Mouse (Mus musculus) testis, adult 2 months (tissue): ENCODE data around the gene Tmsb15b1. TPM values are rescaled to one million over a fixed set of nuclear protein-coding genes. Genes with fewer than 3 reads are reported as not detected.

Experiments
- H3K27ac ChIP-seq: fragments of 200-500 bp; 2 replicates; pipeline ENCODE4 v1.5.1; 2012; ENCODE audit warnings: low read depth, low read length; ENCODE audit not compliant: control insufficient read depth, insufficient read depth
- H3K27me3 ChIP-seq: fragments of 200-500 bp; 2 replicates; pipeline ENCODE4 v1.6.1; 2012; ENCODE audit warnings: mild to moderate bottlenecking, low read length, moderate library complexity; ENCODE audit not compliant: control insufficient read depth, insufficient read depth
- H3K36me3 ChIP-seq: fragments of 200-500 bp; 2 replicates; pipeline ENCODE4 v1.6.1; 2012; ENCODE audit warnings: mild to moderate bottlenecking, low read length; ENCODE audit not compliant: control insufficient read depth, insufficient read depth
- H3K4me1 ChIP-seq: fragments of 200-500 bp; 2 replicates; pipeline ENCODE4 v1.6.1; 2012; ENCODE audit warnings: low read length; ENCODE audit not compliant: control insufficient read depth, insufficient read depth
- H3K4me3 ChIP-seq: fragments of 200-500 bp; 2 replicates; pipeline ENCODE4 v1.5.1; 2012; ENCODE audit warnings: low read depth, mild to moderate bottlenecking, low read length, moderate library complexity, mixed read lengths; ENCODE audit not compliant: control insufficient read depth
- CTCF ChIP-seq: fragments of 200-500 bp; IDR thresholded peaks from 2 replicates; pipeline ENCODE4 v1.5.1; 2012; ENCODE audit warnings: low read depth, mild to moderate bottlenecking, inconsistent platforms, low read length, moderate library complexity; ENCODE audit not compliant: control insufficient read depth, insufficient read depth, insufficient replicate concordance
- POLR2A ChIP-seq: fragments of 200-500 bp; IDR thresholded peaks from 2 replicates; pipeline ENCODE4 v1.6.1; 2012; ENCODE audit warnings: low read depth, mild to moderate bottlenecking, inconsistent platforms, low read length, moderate library complexity; ENCODE audit not compliant: control insufficient read depth
- polyA plus RNA-seq: library from polyadenylated mRNA; depleted of rRNA; stranded (reverse); fragments of >200 nt; gene quantifications from 2 replicates; pipeline ENCODE4 v1.2.3, GENCODE M21; 2012; rRNA removed

Tmsb15b1 gene
- polyA plus RNA-seq = 9.9 and 22.9 TPM in 2 replicates

- Histone ChIP-seq H3K27ac (peak within 1 kb of the TSS; percentile 83), H3K4me1 (no peaks in the 10 kb centered on the region), H3K4me3 (peak within 1 kb of the TSS; percentile 91), H3K27me3 (no peaks in the 10 kb centered on the region), H3K36me3 (no peaks in the 10 kb centered on the region)
- TF ChIP-seq POLR2A (peak; percentile 34; the same call in 1 of the 2 replicates), CTCF (no peak)
Measured at GRCm38 (mm10) chrX:136976424-136977084, at the start of gene Tmsb15b1, which contains the start of gene Tmsb15l. Tmsb15b1 (minus strand) TSS chrX:136976874. Tmsb15l (minus strand) TSS chrX:136976869.

- no peaks in the 10 kb centered on the region; the same call in none of the 2 replicates for H3K4me1 ChIP-seq
- no peaks in the 10 kb centered on the region for H3K36me3 ChIP-seq
- H3K27ac ChIP-seq = no peak overlapping the region
- TF ChIP-seq CTCF (no peak), POLR2A (no peak)
- no peak overlapping the region for H3K4me3 ChIP-seq
- H3K27me3 ChIP-seq = no peaks in the 10 kb centered on the region
Measured at GRCm38 (mm10) chrX:137019310-137019709, 42.6 kb upstream of the Tmsb15b1 start.

GRCm38 (mm10) chrX:137017668-137018067 lies 41.0 kb upstream of the Tmsb15b1 start:
- Histone ChIP-seq H3K4me1 (no peaks in the 10 kb centered on the region; the same call in none of the 2 replicates), H3K27me3 (no peaks in the 10 kb centered on the region), H3K36me3 (no peaks in the 10 kb centered on the region), H3K4me3 (no peak overlapping the region), H3K27ac (no peak overlapping the region)
- no peak for TF ChIP-seq POLR2A
- no peak for TF ChIP-seq CTCF

GRCm38 (mm10) chrX:137015099-137015709 lies 38.5 kb upstream of the Tmsb15b1 start:
- Histone ChIP-seq H3K4me3 (no peak overlapping the region), H3K36me3 (no peaks in the 10 kb centered on the region), H3K27ac (no peak overlapping the region), H3K4me1 (no peaks in the 10 kb centered on the region; the same call in none of the 2 replicates), H3K27me3 (no peaks in the 10 kb centered on the region)
- TF ChIP-seq CTCF = no peak
- no peak for TF ChIP-seq POLR2A

- TF ChIP-seq CTCF (no peak), POLR2A (no peak)
- no peaks in the 10 kb centered on the region for H3K27me3 ChIP-seq
- peaks cover 2% of the 10 kb centered on the region; the same call in 1 of the 2 replicates for H3K4me1 ChIP-seq
- H3K27ac ChIP-seq = no peak overlapping the region
- no peaks in the 10 kb centered on the region for H3K36me3 ChIP-seq
- no peak overlapping the region for H3K4me3 ChIP-seq
Measured at GRCm38 (mm10) chrX:136996256-136996655, 19.6 kb upstream of the Tmsb15b1 start.

DNA sequence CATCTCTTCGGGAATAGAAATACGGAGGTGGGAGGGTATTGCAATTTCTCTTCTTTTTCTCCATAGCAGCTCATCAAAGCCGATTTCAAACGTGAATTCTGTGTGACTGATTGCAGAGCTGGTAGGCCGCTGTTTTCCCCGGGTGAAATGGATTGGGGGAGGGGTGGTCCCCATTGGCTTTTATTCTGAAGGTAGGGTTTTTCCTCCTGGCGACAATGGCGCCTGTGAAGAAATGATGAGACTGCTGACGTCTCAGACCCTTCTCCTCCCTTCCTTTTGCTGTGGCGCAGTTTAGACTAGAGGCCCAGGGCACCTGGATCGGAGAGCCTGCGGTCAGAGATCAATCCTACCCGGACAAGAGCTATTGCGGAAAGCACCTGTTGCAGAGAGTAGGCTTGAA lies 17.0 kb upstream of the Tmsb15b1 start:
- H3K27ac ChIP-seq = no peak overlapping the region
- H3K4me1 ChIP-seq = peaks cover 2% of the 10 kb centered on the region; the same call in 1 of the 2 replicates
- peak overlapping the region; percentile 7 for H3K4me3 ChIP-seq
- no peak for TF ChIP-seq POLR2A
- no peak for TF ChIP-seq CTCF
- H3K27me3 ChIP-seq = no peaks in the 10 kb centered on the region
- no peaks in the 10 kb centered on the region for H3K36me3 ChIP-seq

- H3K36me3 ChIP-seq = no peaks in the 10 kb centered on the region
- H3K4me3 ChIP-seq = peak within 1 kb of the TSS; percentile 73
- peak within 1 kb of the TSS; percentile 52 for H3K27ac ChIP-seq
- TF ChIP-seq POLR2A = no peak
- TF ChIP-seq CTCF = no peak
- peaks cover 2% of the 10 kb centered on the region; the same call in 1 of the 2 replicates for H3K4me1 ChIP-seq
- H3K27me3 ChIP-seq = no peaks in the 10 kb centered on the region
Measured at GRCm38 (mm10) chrX:136992978-136993547, 16.4 kb upstream of the Tmsb15b1 start, which contains the start of gene Zcchc18. Zcchc18 (plus strand) TSS chrX:136993155.
